1 mouse cellular context compared by ENCODE assay signal in the genomic region with DNA sequence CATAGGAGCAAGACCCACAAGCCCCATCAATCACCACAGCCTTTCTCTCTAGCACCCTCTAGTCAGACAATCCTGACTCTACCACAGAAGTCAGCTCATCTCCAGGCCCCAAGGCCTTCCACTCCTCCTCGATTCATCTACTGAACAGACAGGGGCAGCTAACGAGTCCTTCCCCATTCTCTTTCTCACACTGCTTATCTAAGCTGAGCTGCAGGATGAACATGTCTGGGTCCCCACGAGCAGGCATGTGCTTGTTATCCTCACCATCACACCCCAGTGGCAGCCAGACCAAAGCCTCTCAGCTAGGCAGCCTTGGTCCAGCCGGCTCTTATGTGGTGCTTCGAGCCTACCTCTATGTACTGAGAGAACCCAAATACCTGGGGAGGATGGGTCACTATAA.
A peak's percentile ranks its signal among the peaks of the same experiment; 100 is the strongest.
TF ChIP-seq lines count a peak whose summit lies in the region.

No protein-coding gene starts in this region.

TF ChIP-seq in MEL, 35 proteins besides CTCF, POLR2A, EP300 and RAD21 (continued from another document):
- TF ChIP-seq ZKSCAN1 (IDR thresholded peaks at IDR 0.05; ENCODE audit: low read depth, low read length) (no peak), TAL1 (IDR thresholded peaks at IDR 0.05; ENCODE audit: low read length) (no peak), CHD2 (IDR thresholded peaks at IDR 0.05; ENCODE audit: low read length) (no peak), ZNF384 (IDR thresholded peaks at IDR 0.05; ENCODE audit: low read depth, low read length) (no peak), HCFC1 (IDR thresholded peaks at IDR 0.05; ENCODE audit: low read depth, low read length) (no peak), JUND (IDR thresholded peaks at IDR 0.05; ENCODE audit: low read depth, low read length) (no peak), UBTF (IDR thresholded peaks at IDR 0.05; ENCODE audit: borderline replicate concordance, insufficient read depth, low read depth, low read length) (no peak), ETS1 (IDR thresholded peaks at IDR 0.05; ENCODE audit: low read depth, low read length) (no peak), ELF1 (IDR thresholded peaks at IDR 0.05; ENCODE audit: low read depth, low read length) (no peak), GABPA (IDR thresholded peaks at IDR 0.05; ENCODE audit: low read depth, low read length) (no peak), BHLHE40 (IDR thresholded peaks at IDR 0.05; ENCODE audit: borderline replicate concordance, low read depth, low read length) (no peak), TBP (IDR thresholded peaks at IDR 0.05; ENCODE audit: low read depth, low read length) (peak; percentile 61), ZC3H11A (IDR thresholded peaks at IDR 0.05; ENCODE audit: low read depth, low read length) (no peak), MYB (IDR thresholded peaks at IDR 0.05; ENCODE audit: low read depth, low read length) (no peak), CHD1 (IDR thresholded peaks at IDR 0.05; ENCODE audit: low read depth, low read length) (no peak), MAZ (IDR thresholded peaks at IDR 0.05; ENCODE audit: low read depth, low read length) (no peak), USF1 (IDR thresholded peaks at IDR 0.05; ENCODE audit: low read depth, low read length) (no peak), KAT2A (conservative IDR thresholded peaks at IDR 0.05; ENCODE audit: low read depth, low read length) (no peak), NRF1 (IDR thresholded peaks at IDR 0.05; ENCODE audit: insufficient read depth, low read depth, low read length, poor library complexity, severe bottlenecking) (no peak), POLR2AphosphoS5 (IDR thresholded peaks at IDR 0.05; ENCODE audit: borderline replicate concordance, low read depth, low read length) (no peak), SIN3A (IDR thresholded peaks at IDR 0.05; ENCODE audit: low read length) (no peak), E2F4 (IDR thresholded peaks at IDR 0.05; ENCODE audit: borderline replicate concordance, low read depth, low read length) (no peak), MXI1 (IDR thresholded peaks at IDR 0.05; ENCODE audit: low read depth, low read length) (peak; percentile 49), MYC (IDR thresholded peaks at IDR 0.05; ENCODE audit: low read depth, low read length) (peak; percentile 62; the same call in 1 of the 2 replicates), MEF2A (IDR thresholded peaks at IDR 0.05; ENCODE audit: extremely low read depth, insufficient replicate concordance, low read depth, low read length, poor library complexity, severe bottlenecking) (no peak), NELFE (IDR thresholded peaks at IDR 0.05; ENCODE audit: low read depth, low read length) (no peak; the same call in 1 of the 2 replicates), GATA1 (IDR thresholded peaks at IDR 0.05; ENCODE audit: low read depth, low read length) (peak; percentile 8; the same call in 1 of the 2 replicates), ZMIZ1 (IDR thresholded peaks at IDR 0.05; ENCODE audit: low read depth, low read length) (no peak), POLR2AphosphoS2 (IDR thresholded peaks at IDR 0.05; ENCODE audit: low read length) (no peak), USF2 (IDR thresholded peaks at IDR 0.05; ENCODE audit: borderline replicate concordance in 1 of 2, insufficient read depth in 1 of 2, low read depth in 1 of 2, low read length in 2 of 2) (no peak), SMC3 (IDR thresholded peaks at IDR 0.05; ENCODE audit: low read depth, low read length) (no peak), RCOR1 (IDR thresholded peaks at IDR 0.05; ENCODE audit: low read depth, low read length) (peak; percentile 39; the same call in 1 of the 2 replicates), MAX (IDR thresholded peaks at IDR 0.05; ENCODE audit: low read length) (peak; percentile 65)
